ENCODE assay signal across 8 mouse cellular contexts in genomic region chr10:75559041-75559675, GRCm38 (mm10). TPM values are rescaled to one million over a fixed set of nuclear protein-coding genes. Genes with fewer than 3 reads are reported as not detected.
DNase-seq lines count a peak whose midpoint lies in the region; ATAC-seq lines count a peak whose summit lies in the region.

No protein-coding gene starts in this region.

- peak; percentile 48 for DNase-seq in cerebellum, adult 11-12 months
- DNase-seq in lung, postnatal 10 days: no peak
- no peak for DNase-seq in limb, embryonic 10.5 days (ENCODE audit: low spot score)
- no peak for DNase-seq in left cerebral cortex, adult 18-20 months (ENCODE audit: low spot score in 2 of 2)
- DNase-seq in layer of hippocampus, adult 8-10 months (ENCODE audit: low spot score in 2 of 2): no peak

- H3K4me2 ChIP-seq in lung, embryonic 16.5 days (ENCODE audit: low read depth, low read length): peak overlapping the region; percentile 100
- H3K4me2 ChIP-seq in stomach, embryonic 14.5 days (replicated peaks; ENCODE audit: low read depth, low read length): peak overlapping the region; percentile 97

- H3K27ac ChIP-seq in lung, embryonic 16.5 days (ENCODE audit: low read length): no peak overlapping the region
- peak overlapping the region; percentile 85; the same call in 1 of the 2 replicates for H3K27ac ChIP-seq in limb, embryonic 10.5 days
- no peak overlapping the region for H3K27ac ChIP-seq in stomach, embryonic 14.5 days (ENCODE audit: low read length)

- H3K36me3 ChIP-seq in lung, embryonic 16.5 days (ENCODE audit: control insufficient read depth, insufficient read depth, low read length): no peaks in the 10 kb centered on the region
- H3K36me3 ChIP-seq in limb, embryonic 10.5 days: no peaks in the 10 kb centered on the region
- no peaks in the 10 kb centered on the region for H3K36me3 ChIP-seq in stomach, embryonic 14.5 days (ENCODE audit: control insufficient read depth, insufficient read depth, low read length)

- no peaks in the 10 kb centered on the region for H3K9me3 ChIP-seq in lung, embryonic 16.5 days (ENCODE audit: control insufficient read depth, low read length)
- H3K9me3 ChIP-seq in limb, embryonic 10.5 days (replicated peaks): no peaks in the 10 kb centered on the region
- H3K9me3 ChIP-seq in stomach, embryonic 14.5 days (ENCODE audit: control insufficient read depth, low read depth, low read length): no peaks in the 10 kb centered on the region

- peak overlapping the region; percentile 57 for H3K4me3 ChIP-seq in lung, embryonic 16.5 days (ENCODE audit: low read length)
- H3K4me3 ChIP-seq in limb, embryonic 10.5 days: peak overlapping the region; percentile 71
- H3K4me3 ChIP-seq in stomach, embryonic 14.5 days (ENCODE audit: low read depth, low read length): peak overlapping the region; percentile 49

- no peak for ATAC-seq in cerebellum, adult (ENCODE audit: insufficient number of reproducible peaks, low FRiP score, low TSS enrichment)
- ATAC-seq in lung, embryonic 16.5 days (ENCODE audit: low read depth): no peak
- no peak for ATAC-seq in stomach, embryonic 14.5 days (ENCODE audit: insufficient number of reproducible peaks, insufficient read depth, low FRiP score, low read depth)

- peaks cover 22% of the 10 kb centered on the region for H3K27me3 ChIP-seq in lung, embryonic 16.5 days (ENCODE audit: control insufficient read depth, insufficient read depth, low read depth, low read length)
- peaks cover 56% of the 10 kb centered on the region for H3K27me3 ChIP-seq in limb, embryonic 10.5 days (ENCODE audit: low read depth, poor library complexity, severe bottlenecking)
- H3K27me3 ChIP-seq in stomach, embryonic 14.5 days (ENCODE audit: control insufficient read depth, insufficient read depth, low read length): peaks cover 17% of the 10 kb centered on the region; the same call in 1 of the 2 replicates

- peaks cover 18% of the 10 kb centered on the region for H3K4me1 ChIP-seq in lung, embryonic 16.5 days (replicated peaks; ENCODE audit: control insufficient read depth, insufficient read depth, low read length)
- peaks cover 43% of the 10 kb centered on the region for H3K4me1 ChIP-seq in limb, embryonic 10.5 days
- H3K4me1 ChIP-seq in stomach, embryonic 14.5 days (ENCODE audit: control insufficient read depth, insufficient read depth, low read length): peaks cover 6% of the 10 kb centered on the region; the same call in 1 of the 2 replicates

- 6% methylated on average over 14 of the region's 14 CpGs for WGBS in lung, embryonic 16.5 days
- WGBS in limb, embryonic 10.5 days: 6% methylated on average over 14 of the region's 14 CpGs
- 5% methylated on average over 14 of the region's 14 CpGs for WGBS in stomach, embryonic 14.5 days

- 0 out of 2 replicates have a peak overlapping the region, but pooled peaks have one; percentile 13 for H3K9ac ChIP-seq in lung, embryonic 16.5 days (ENCODE audit: low read length)
- H3K9ac ChIP-seq in stomach, embryonic 14.5 days (replicated peaks; ENCODE audit: low read depth, low read length): peak overlapping the region; percentile 45; the same call in 1 of the 2 replicates

RNA-seq across cellular contexts. Expression of gene Lrrc75b, which starts 1.0 kb away (rescaled TPM):
- polyA plus RNA-seq in lung, embryonic 16.5 days (2015; fragmentation: Nextera tagmentation; extraction: Ambion mirVana): 1.7 and 1.9 TPM in 2 replicates
- 0.74 and 0.93 TPM in 2 replicates for polyA plus RNA-seq in limb, embryonic 10.5 days (2016; fragmentation: Nextera tagmentation; extraction: Ambion mirVana)
- polyA plus RNA-seq in stomach, embryonic 14.5 days (2014; fragmentation: Nextera tagmentation; extraction: Ambion mirVana): 2.2 TPM in 2 replicates
- 10 to 100 TPM; 10.2 to 10.5 TPM for total RNA-seq in left cerebral cortex, adult 18-20 months (2021)
- 10 to 100 TPM in 3 of 4 experiments, 1 to 10 TPM in 1; 9.5 to 16.9 (median 12.0) TPM for total RNA-seq in layer of hippocampus, adult 8-10 months (2022)

RNA-seq across cellular contexts. Expression of gene Ggt1, which starts 2.2 kb away (rescaled TPM):
- polyA plus RNA-seq in lung, embryonic 16.5 days (2015; fragmentation: Nextera tagmentation; extraction: Ambion mirVana): 1.7 and 2.3 TPM in 2 replicates
- polyA plus RNA-seq in limb, embryonic 10.5 days (2016; fragmentation: Nextera tagmentation; extraction: Ambion mirVana): 1.3 and 2.3 TPM in 2 replicates
- polyA plus RNA-seq in stomach, embryonic 14.5 days (2014; fragmentation: Nextera tagmentation; extraction: Ambion mirVana): 3.1 and 3.8 TPM in 2 replicates
- total RNA-seq in left cerebral cortex, adult 18-20 months (2021): 1 to 10 TPM; 3.6 to 4.1 TPM
- 1 to 10 TPM; 4.0 to 5.6 (median 4.6) TPM for total RNA-seq in layer of hippocampus, adult 8-10 months (2022)

RNA-seq across cellular contexts. Expression of gene Ggt5, which starts 30.0 kb away (rescaled TPM):
- 2.5 and 5.2 TPM in 2 replicates for polyA plus RNA-seq in lung, embryonic 16.5 days (2015; fragmentation: Nextera tagmentation; extraction: Ambion mirVana)
- polyA plus RNA-seq in limb, embryonic 10.5 days (2016; fragmentation: Nextera tagmentation; extraction: Ambion mirVana): 0.33 and 0.69 TPM in 2 replicates
- 4.1 and 5.2 TPM in 2 replicates for polyA plus RNA-seq in stomach, embryonic 14.5 days (2014; fragmentation: Nextera tagmentation; extraction: Ambion mirVana)
- 1 to 10 TPM; 2.2 to 2.9 TPM for total RNA-seq in left cerebral cortex, adult 18-20 months (2021)
- 1 to 10 TPM; 2.6 to 5.0 (median 4.3) TPM for total RNA-seq in layer of hippocampus, adult 8-10 months (2022)

RNA-seq across cellular contexts. Expression of gene Gucd1, which starts 41.4 kb away (rescaled TPM):
- 24.9 and 27.3 TPM in 2 replicates for polyA plus RNA-seq in lung, embryonic 16.5 days (2015; fragmentation: Nextera tagmentation; extraction: Ambion mirVana)
- polyA plus RNA-seq in limb, embryonic 10.5 days (2016; fragmentation: Nextera tagmentation; extraction: Ambion mirVana): 26.1 and 32.3 TPM in 2 replicates
- 29.9 and 30.5 TPM in 2 replicates for polyA plus RNA-seq in stomach, embryonic 14.5 days (2014; fragmentation: Nextera tagmentation; extraction: Ambion mirVana)
- total RNA-seq in left cerebral cortex, adult 18-20 months (2021): 10 to 100 TPM; 15.3 to 15.9 TPM
- total RNA-seq in layer of hippocampus, adult 8-10 months (2022): 10 to 100 TPM; 14.0 to 17.3 (median 14.4) TPM

RNA-seq across cellular contexts. Expression of gene Snrpd3, which starts 41.8 kb away (rescaled TPM):
- polyA plus RNA-seq in lung, embryonic 16.5 days (2015; fragmentation: Nextera tagmentation; extraction: Ambion mirVana): 135 and 150 TPM in 2 replicates
- 255 and 295 TPM in 2 replicates for polyA plus RNA-seq in limb, embryonic 10.5 days (2016; fragmentation: Nextera tagmentation; extraction: Ambion mirVana)
- 141 and 151 TPM in 2 replicates for polyA plus RNA-seq in stomach, embryonic 14.5 days (2014; fragmentation: Nextera tagmentation; extraction: Ambion mirVana)
- 10 to 100 TPM; 66.6 TPM for total RNA-seq in left cerebral cortex, adult 18-20 months (2021)
- total RNA-seq in layer of hippocampus, adult 8-10 months (2022): 10 to 100 TPM; 67.3 to 82.9 (median 72.6) TPM
